Mouse (Mus musculus): ENCODE data around the gene Smim10l2a. TPM values are rescaled to one million over a fixed set of nuclear protein-coding genes. Genes with fewer than 3 reads are reported as not detected.

Smim10l2a gene
- polyA plus RNA-seq, 1 experiment: not detected

DNA sequence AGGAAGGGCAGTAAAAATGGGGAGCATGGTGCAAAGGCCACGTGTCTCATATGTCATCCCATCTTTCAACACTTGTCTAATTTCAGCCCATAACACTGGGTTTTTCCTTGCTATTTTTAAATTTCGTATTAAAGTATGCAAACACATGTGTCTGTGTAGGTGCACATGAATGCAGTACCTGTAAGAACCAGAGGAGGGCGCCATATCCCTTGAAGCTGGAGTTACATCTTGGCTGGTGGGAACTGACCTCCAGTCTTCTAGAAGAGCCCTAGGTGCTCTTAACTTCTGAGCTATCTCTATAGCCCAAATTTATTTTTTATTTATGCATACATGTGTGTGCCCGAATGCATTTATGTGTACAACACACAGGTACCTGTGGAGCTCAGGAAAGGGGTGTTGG is 43.2 kb downstream of the Smim10l2a start:
- H3K4me3 ChIP-seq (ENCODE audit: insufficient read depth, poor library complexity, severe bottlenecking): no peak overlapping the region
- H3ac ChIP-seq (ENCODE audit: control insufficient read depth, insufficient read length, low read depth): no peak overlapping the region
- TF ChIP-seq CTCF (IDR thresholded peaks at IDR 0.05; ENCODE audit: control insufficient read depth, insufficient read depth, insufficient read length): no peak
- TF ChIP-seq USF1 (IDR thresholded peaks at IDR 0.05; ENCODE audit: low read depth): no peak
- no peaks in the 10 kb centered on the region for H3K27me3 ChIP-seq (ENCODE audit: control insufficient read depth, insufficient read depth, insufficient read length)
- H3K79me3 ChIP-seq (ENCODE audit: low read depth): no peaks in the 10 kb centered on the region
- H3K79me2 ChIP-seq (ENCODE audit: control insufficient read depth, insufficient read depth): no peaks in the 10 kb centered on the region
- H3K36me3 ChIP-seq (ENCODE audit: control insufficient read depth, insufficient read depth): no peaks in the 10 kb centered on the region

Other genes with a start within 250 kb of the Smim10l2a start
- gene 3830403N18Rik, start 238.0 kb upstream of the Smim10l2a start, polyA plus RNA-seq (2012; fragmentation: generic; extraction: Trizol): 20.7 TPM
- gene Gm773, start 161.7 kb upstream of the Smim10l2a start, polyA plus RNA-seq (2012; fragmentation: generic; extraction: Trizol): 29.3 TPM
- 0.69 TPM for gene Zfp449, start 28.2 kb upstream of the Smim10l2a start, polyA plus RNA-seq (2012; fragmentation: generic; extraction: Trizol)
- gene Gm2174, start 73.4 kb downstream of the Smim10l2a start, polyA plus RNA-seq (2012; fragmentation: generic; extraction: Trizol): not detected
- gene Ints6l, start 80.3 kb downstream of the Smim10l2a start, polyA plus RNA-seq (2012; fragmentation: generic; extraction: Trizol): 1.2 TPM
- gene Gm10477, start 150.2 kb downstream of the Smim10l2a start, polyA plus RNA-seq (2012; fragmentation: generic; extraction: Trizol): not detected
- 0.07 TPM for gene Gm648, start 175.0 kb downstream of the Smim10l2a start, polyA plus RNA-seq (2012; fragmentation: generic; extraction: Trizol)
- gene Mmgt1, start 223.5 kb downstream of the Smim10l2a start, polyA plus RNA-seq (2012; fragmentation: generic; extraction: Trizol): 11.7 TPM
- gene Slc9a6, start 235.2 kb downstream of the Smim10l2a start, polyA plus RNA-seq (2012; fragmentation: generic; extraction: Trizol): 7.2 TPM